Mouse (Mus musculus) MEL (cell line): ENCODE results near the gene Slc17a6.

Source experiments
- CTCF ChIP-seq, 3 experiments: IDR thresholded peaks in 2 of 3; conservative IDR thresholded peaks in 1 of 3; 2 replicates each; pipeline ENCODE4 v1.5.1; 2011 to 2012; ENCODE audit warnings: low read length in 3 of 3, low read depth in 2 of 3, mild to moderate bottlenecking in 2 of 3, improper control_type of control experiment in 1 of 3, inconsistent platforms in 1 of 3, mixed read lengths in 1 of 3, moderate library complexity in 1 of 3; ENCODE audit not compliant: control insufficient read depth in 1 of 3, insufficient read depth in 1 of 3, poor library complexity in 1 of 3, severe bottlenecking in 1 of 3
- GATA1 ChIP-seq: IDR thresholded peaks from 2 replicates; pipeline ENCODE4 v1.6.1; 2011; ENCODE audit warnings: low read depth, low read length, improper control_type of control experiment
- JUND ChIP-seq: IDR thresholded peaks from 2 replicates; pipeline ENCODE4 v1.6.1; 2011; ENCODE audit warnings: low read depth, mild to moderate bottlenecking, improper control_type of control experiment, low read length
- MAFK ChIP-seq: IDR thresholded peaks from 2 replicates; pipeline ENCODE4 v1.6.1; 2011; ENCODE audit warnings: low read depth, mild to moderate bottlenecking, low read length, improper control_type of control experiment, borderline replicate concordance
- MXI1 ChIP-seq: IDR thresholded peaks from 2 replicates; pipeline ENCODE4 v1.6.1; 2011; ENCODE audit warnings: mild to moderate bottlenecking, low read depth, low read length, improper control_type of control experiment
- POLR2A ChIP-seq, 2 experiments: IDR thresholded peaks; 2 replicates each; pipeline ENCODE4 v1.6.1; 2011 to 2012; ENCODE audit warnings: low read length in 2 of 2, mild to moderate bottlenecking in 2 of 2, control low read depth in 1 of 2, improper control_type of control experiment in 1 of 2, low read depth in 1 of 2, moderate library complexity in 1 of 2; ENCODE audit not compliant: control insufficient read depth in 1 of 2, insufficient read depth in 1 of 2, poor library complexity in 1 of 2
- SMC3 ChIP-seq: IDR thresholded peaks from 2 replicates; pipeline ENCODE4 v1.6.1; 2011; ENCODE audit warnings: low read depth, low read length, improper control_type of control experiment

- TF ChIP-seq MXI1 (no peak), CTCF (IDR thresholded peaks at IDR 0.05 in 2 of 3, conservative IDR thresholded peaks at IDR 0.05 in 1 of 3; ENCODE audit: control insufficient read depth in 1 of 3, insufficient read depth in 1 of 3, low read depth in 2 of 3, low read length in 3 of 3, poor library complexity in 1 of 3, severe bottlenecking in 1 of 3) (no peak), SMC3 (no peak), POLR2A (IDR thresholded peaks at IDR 0.05; ENCODE audit: control insufficient read depth in 1 of 2, insufficient read depth in 1 of 2, low read depth in 1 of 2, low read length in 2 of 2, poor library complexity in 1 of 2) (no peak), GATA1 (no peak), MAFK (no peak), JUND (no peak)
Observed at GRCm38 (mm10) chr7:51627666-51628065, 5.9 kb downstream of the Slc17a6 start.
